Mouse (Mus musculus) heart, embryonic 10.5 days (tissue): ENCODE measurements at regions not wholly inside any gene's neighbourhood (a gene's known extent, or its start where the extent isn't known, plus 50 kb on each side); places are given as distances from the start of the nearest gene placed in this dataset.

ENCODE experiments used
- DNase-seq: peaks from one replicate; pipeline ENCODE4 v3.0.0-alpha.2; 2017; ENCODE audit warnings: low spot score
- H3K27ac ChIP-seq: fragments of 300-500 bp; sonication (generic); 2 replicates; pipeline ENCODE4 v1.5.1; 2016; ENCODE audit warnings: mild to moderate bottlenecking
- H3K27me3 ChIP-seq: fragments of 300-500 bp; sonication (generic); 2 replicates; pipeline ENCODE4 v1.6.1; 2016; ENCODE audit warnings: mild to moderate bottlenecking; ENCODE audit not compliant: poor library complexity, insufficient read depth, severe bottlenecking
- H3K36me3 ChIP-seq: fragments of 300-500 bp; sonication (generic); 2 replicates; pipeline ENCODE4 v1.6.1; 2016; ENCODE audit warnings: mild to moderate bottlenecking, moderate library complexity
- H3K4me1 ChIP-seq: fragments of 300-500 bp; sonication (generic); 2 replicates; pipeline ENCODE4 v1.6.1; 2016; ENCODE audit warnings: mild to moderate bottlenecking
- H3K4me3 ChIP-seq: fragments of 300-500 bp; sonication (generic); 2 replicates; pipeline ENCODE4 v1.5.1; 2016; ENCODE audit warnings: mild to moderate bottlenecking, moderate library complexity
- H3K9me3 ChIP-seq: fragments of 300-500 bp; sonication (generic); 2 replicates; pipeline ENCODE4 v1.6.1; 2016; ENCODE audit warnings: mild to moderate bottlenecking, moderate library complexity
- WGBS: fragments of 180-500 bp; shearing (Covaris S2); methylation state at CpG from one replicate; pipeline ENCODE4 v1.1.7; 2016; 5-methylcytosine and 5-hydroxymethylcytosine counted together

- no peaks in the 10 kb centered on the region for H3K36me3 ChIP-seq
- 66% methylated on average over 2 of the region's 2 CpGs for WGBS
- H3K9me3 ChIP-seq: no peaks in the 10 kb centered on the region
- H3K27ac ChIP-seq: no peak overlapping the region
- no peak for DNase-seq
- no peaks in the 10 kb centered on the region for H3K27me3 ChIP-seq
- H3K4me1 ChIP-seq: no peaks in the 10 kb centered on the region
- H3K4me3 ChIP-seq: no peak overlapping the region
Observed at GRCm38 (mm10) chr4:127736781-127737180, 234.0 kb downstream of the CK137956 start.

- 76% methylated on average over 5 of the region's 5 CpGs for WGBS
- Histone ChIP-seq H3K27ac (no peak overlapping the region), H3K4me1 (no peaks in the 10 kb centered on the region), H3K4me3 (no peak overlapping the region), H3K9me3 (no peaks in the 10 kb centered on the region), H3K36me3 (no peaks in the 10 kb centered on the region), H3K27me3 (no peaks in the 10 kb centered on the region)
- DNase-seq: no peak
Observed at GRCm38 (mm10) chr4:127736151-127736550, 234.6 kb downstream of the CK137956 start.

- WGBS: 76% methylated on average over 8 of the region's 8 CpGs
- Histone ChIP-seq H3K36me3 (no peaks in the 10 kb centered on the region), H3K4me1 (no peaks in the 10 kb centered on the region), H3K9me3 (no peaks in the 10 kb centered on the region), H3K27ac (no peak overlapping the region), H3K4me3 (no peak overlapping the region), H3K27me3 (no peaks in the 10 kb centered on the region)
- no peak for DNase-seq
Observed at GRCm38 (mm10) chr4:127734641-127735040, 236.1 kb downstream of the CK137956 start.

- WGBS: 78% methylated on average over 5 of the region's 5 CpGs
- no peak for DNase-seq
Observed at GRCm38 (mm10) chr4:127718661-127719060, 252.1 kb downstream of the CK137956 start.

GRCm38 (mm10) chr4:127712274-127712673 is 258.5 kb downstream of the CK137956 start:
- H3K4me3 ChIP-seq: no peak overlapping the region
- WGBS: 92% methylated on average over 10 of the region's 10 CpGs
- no peak for DNase-seq
- peaks cover 5% of the 10 kb centered on the region; the same call in 1 of the 2 replicates for H3K4me1 ChIP-seq
- H3K9me3 ChIP-seq: no peaks in the 10 kb centered on the region
- no peaks in the 10 kb centered on the region for H3K27me3 ChIP-seq
- no peaks in the 10 kb centered on the region for H3K36me3 ChIP-seq
- H3K27ac ChIP-seq: no peak overlapping the region

More at GRCm38 (mm10) chr4:127718661-127719060, 252.1 kb downstream of the CK137956 start:
- no peaks in the 10 kb centered on the region for H3K9me3 ChIP-seq
- H3K27me3 ChIP-seq: no peaks in the 10 kb centered on the region
- no peak overlapping the region for H3K4me3 ChIP-seq
- H3K27ac ChIP-seq: no peak overlapping the region
- no peaks in the 10 kb centered on the region for H3K36me3 ChIP-seq
- H3K4me1 ChIP-seq: no peaks in the 10 kb centered on the region

- DNase-seq: no peak
- H3K27ac ChIP-seq: no peak overlapping the region
- no peaks in the 10 kb centered on the region for H3K9me3 ChIP-seq
- 67% methylated on average over 4 of the region's 4 CpGs for WGBS
- H3K4me3 ChIP-seq: no peak overlapping the region
- H3K36me3 ChIP-seq: no peaks in the 10 kb centered on the region
- H3K4me1 ChIP-seq: peaks cover 5% of the 10 kb centered on the region; the same call in 1 of the 2 replicates
- H3K27me3 ChIP-seq: no peaks in the 10 kb centered on the region
Observed at GRCm38 (mm10) chr4:127710816-127711215, 259.9 kb downstream of the CK137956 start.

- Histone ChIP-seq H3K27me3 (no peaks in the 10 kb centered on the region), H3K36me3 (no peaks in the 10 kb centered on the region), H3K27ac (no peak overlapping the region), H3K4me3 (no peak overlapping the region), H3K9me3 (no peaks in the 10 kb centered on the region), H3K4me1 (peaks cover 5% of the 10 kb centered on the region; the same call in 1 of the 2 replicates)
- no peak for DNase-seq
- WGBS: 82% methylated on average over 6 of the region's 6 CpGs
Observed at GRCm38 (mm10) chr4:127709746-127710145, 261.0 kb downstream of the CK137956 start.

GRCm38 (mm10) chr4:127708186-127708585 is 262.6 kb downstream of the CK137956 start:
- H3K4me1 ChIP-seq: peaks cover 5% of the 10 kb centered on the region; the same call in 1 of the 2 replicates
- 53% methylated on average over 3 of the region's 3 CpGs for WGBS
- no peak for DNase-seq
- no peaks in the 10 kb centered on the region for H3K36me3 ChIP-seq
- no peak overlapping the region for H3K4me3 ChIP-seq
- no peaks in the 10 kb centered on the region for H3K9me3 ChIP-seq
- H3K27ac ChIP-seq: no peak overlapping the region
- H3K27me3 ChIP-seq: no peaks in the 10 kb centered on the region

- DNase-seq: no peak
- H3K36me3 ChIP-seq: no peaks in the 10 kb centered on the region
- 83% methylated on average over 3 of the region's 3 CpGs for WGBS
Observed at GRCm38 (mm10) chr4:127707126-127707525, 263.6 kb downstream of the CK137956 start.

GRCm38 (mm10) chr4:127701651-127702050 is 269.1 kb downstream of the CK137956 start:
- Histone ChIP-seq H3K9me3 (no peaks in the 10 kb centered on the region), H3K36me3 (no peaks in the 10 kb centered on the region), H3K4me3 (no peak overlapping the region), H3K4me1 (no peaks in the 10 kb centered on the region), H3K27ac (no peak overlapping the region), H3K27me3 (no peaks in the 10 kb centered on the region)
- DNase-seq: no peak
- 84% methylated on average over 11 of the region's 11 CpGs for WGBS

More at GRCm38 (mm10) chr4:127707126-127707525, 263.6 kb downstream of the CK137956 start:
- no peak overlapping the region for H3K27ac ChIP-seq
- no peak overlapping the region for H3K4me3 ChIP-seq
- no peaks in the 10 kb centered on the region for H3K27me3 ChIP-seq
- peaks cover 5% of the 10 kb centered on the region; the same call in 1 of the 2 replicates for H3K4me1 ChIP-seq
- H3K9me3 ChIP-seq: no peaks in the 10 kb centered on the region

- Histone ChIP-seq H3K4me1 (no peaks in the 10 kb centered on the region), H3K9me3 (no peaks in the 10 kb centered on the region), H3K27ac (no peak overlapping the region), H3K4me3 (no peak overlapping the region), H3K36me3 (no peaks in the 10 kb centered on the region), H3K27me3 (no peaks in the 10 kb centered on the region)
- no peak for DNase-seq
- 52% methylated on average over 4 of the region's 4 CpGs for WGBS
Observed at GRCm38 (mm10) chr4:127689986-127690385, 280.8 kb downstream of the CK137956 start.

- Histone ChIP-seq H3K36me3 (no peaks in the 10 kb centered on the region), H3K9me3 (no peaks in the 10 kb centered on the region), H3K4me3 (no peak overlapping the region), H3K27ac (no peak overlapping the region), H3K27me3 (no peaks in the 10 kb centered on the region), H3K4me1 (peaks cover 5% of the 10 kb centered on the region)
- no peak for DNase-seq
- 48% methylated on average over 3 of the region's 3 CpGs for WGBS
Observed at GRCm38 (mm10) chr4:127685021-127685420, 285.7 kb downstream of the CK137956 start.

- no peak overlapping the region for H3K27ac ChIP-seq
- H3K36me3 ChIP-seq: no peaks in the 10 kb centered on the region
- H3K9me3 ChIP-seq: no peaks in the 10 kb centered on the region
- DNase-seq: no peak
- no peaks in the 10 kb centered on the region for H3K27me3 ChIP-seq
- H3K4me3 ChIP-seq: no peak overlapping the region
- H3K4me1 ChIP-seq: peaks cover 9% of the 10 kb centered on the region
- 38% methylated on average over 4 of the region's 4 CpGs for WGBS
Observed at GRCm38 (mm10) chr4:127679391-127679790, 291.4 kb downstream of the CK137956 start.

GRCm38 (mm10) chr4:127678437-127678836 is 292.3 kb downstream of the CK137956 start:
- WGBS: 49% methylated on average over 5 of the region's 5 CpGs
- no peak overlapping the region for H3K4me3 ChIP-seq

More at GRCm38 (mm10) chr4:127678437-127678836, 292.3 kb downstream of the CK137956 start:
- DNase-seq: no peak
- H3K4me1 ChIP-seq: peaks cover 9% of the 10 kb centered on the region
- no peak overlapping the region for H3K27ac ChIP-seq
- H3K27me3 ChIP-seq: no peaks in the 10 kb centered on the region
- no peaks in the 10 kb centered on the region for H3K9me3 ChIP-seq
- no peaks in the 10 kb centered on the region for H3K36me3 ChIP-seq
